Mouse (Mus musculus): ENCODE data around the gene Tmem91. TPM values are rescaled to one million over a fixed set of nuclear protein-coding genes. Genes with fewer than 3 reads are reported as not detected.

The Tmem91 gene
- polyA plus RNA-seq, 1 experiment from 2014 or later: 2.5 TPM

- Histone ChIP-seq H3K27me3 (ENCODE audit: control insufficient read depth, insufficient read depth, low read length) (peaks cover 20% of the 10 kb centered on the region), H3K9ac (ENCODE audit: low read depth, low read length) (peak overlapping the region; percentile 68), H3K4me3 (ENCODE audit: low read length) (peak overlapping the region; percentile 59), H3K27ac (ENCODE audit: low read depth, low read length) (peak overlapping the region; percentile 51; the same call in 1 of the 2 replicates), H3K4me1 (ENCODE audit: control insufficient read depth, insufficient read depth, low read length) (peaks cover 18% of the 10 kb centered on the region), H3K36me3 (ENCODE audit: control insufficient read depth, insufficient read depth, low read length) (no peaks in the 10 kb centered on the region), H3K9me3 (ENCODE audit: control insufficient read depth, low read length) (no peaks in the 10 kb centered on the region), H3K4me2 (replicated peaks; ENCODE audit: low read depth, low read length) (peak overlapping the region; percentile 94)
- peak; percentile 42 for ATAC-seq (ENCODE audit: low FRiP score, low TSS enrichment)
- under 1% methylated on average over 45 of the region's 52 CpGs for WGBS
Measured at GRCm38 (mm10) chr7:25688810-25689586, 14.0 kb upstream of the Tmem91 start.

DNA sequence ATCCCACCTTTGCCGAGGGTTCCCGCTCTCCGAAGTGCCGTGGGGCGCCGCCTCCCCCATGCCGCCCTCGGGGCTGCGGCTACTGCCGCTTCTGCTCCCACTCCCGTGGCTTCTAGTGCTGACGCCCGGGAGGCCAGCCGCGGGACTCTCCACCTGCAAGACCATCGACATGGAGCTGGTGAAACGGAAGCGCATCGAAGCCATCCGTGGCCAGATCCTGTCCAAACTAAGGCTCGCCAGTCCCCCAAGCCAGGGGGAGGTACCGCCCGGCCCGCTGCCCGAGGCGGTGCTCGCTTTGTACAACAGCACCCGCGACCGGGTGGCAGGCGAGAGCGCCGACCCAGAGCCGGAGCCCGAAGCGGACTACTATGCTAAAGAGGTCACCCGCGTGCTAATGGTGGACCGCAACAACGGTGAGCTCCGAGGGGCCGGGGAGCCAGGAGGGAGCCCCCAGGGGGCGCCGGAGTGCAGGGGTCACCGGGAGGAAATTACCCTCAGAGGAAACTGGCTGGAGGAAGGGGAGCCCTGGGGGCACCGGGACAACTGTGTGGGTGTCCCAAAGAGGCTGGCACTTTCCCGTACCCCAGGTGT is 12.9 kb upstream of the Tmem91 start:
- peak overlapping the region; percentile 68 for H3K9ac ChIP-seq (ENCODE audit: low read depth, low read length)
- H3K9me3 ChIP-seq (ENCODE audit: control insufficient read depth, low read length): no peaks in the 10 kb centered on the region
- under 1% methylated on average over 47 of the region's 47 CpGs for WGBS
- peaks cover 20% of the 10 kb centered on the region for H3K27me3 ChIP-seq (ENCODE audit: control insufficient read depth, insufficient read depth, low read length)
- peak overlapping the region; percentile 94 for H3K4me2 ChIP-seq (replicated peaks; ENCODE audit: low read depth, low read length)
- H3K4me3 ChIP-seq (ENCODE audit: low read length): peak overlapping the region; percentile 59
- no peak for ATAC-seq (ENCODE audit: low FRiP score, low TSS enrichment)
- peaks cover 23% of the 10 kb centered on the region for H3K4me1 ChIP-seq (ENCODE audit: control insufficient read depth, insufficient read depth, low read length)
- H3K36me3 ChIP-seq (ENCODE audit: control insufficient read depth, insufficient read depth, low read length): no peaks in the 10 kb centered on the region
- no peak overlapping the region; the same call in 1 of the 2 replicates for H3K27ac ChIP-seq (ENCODE audit: low read depth, low read length)

DNA sequence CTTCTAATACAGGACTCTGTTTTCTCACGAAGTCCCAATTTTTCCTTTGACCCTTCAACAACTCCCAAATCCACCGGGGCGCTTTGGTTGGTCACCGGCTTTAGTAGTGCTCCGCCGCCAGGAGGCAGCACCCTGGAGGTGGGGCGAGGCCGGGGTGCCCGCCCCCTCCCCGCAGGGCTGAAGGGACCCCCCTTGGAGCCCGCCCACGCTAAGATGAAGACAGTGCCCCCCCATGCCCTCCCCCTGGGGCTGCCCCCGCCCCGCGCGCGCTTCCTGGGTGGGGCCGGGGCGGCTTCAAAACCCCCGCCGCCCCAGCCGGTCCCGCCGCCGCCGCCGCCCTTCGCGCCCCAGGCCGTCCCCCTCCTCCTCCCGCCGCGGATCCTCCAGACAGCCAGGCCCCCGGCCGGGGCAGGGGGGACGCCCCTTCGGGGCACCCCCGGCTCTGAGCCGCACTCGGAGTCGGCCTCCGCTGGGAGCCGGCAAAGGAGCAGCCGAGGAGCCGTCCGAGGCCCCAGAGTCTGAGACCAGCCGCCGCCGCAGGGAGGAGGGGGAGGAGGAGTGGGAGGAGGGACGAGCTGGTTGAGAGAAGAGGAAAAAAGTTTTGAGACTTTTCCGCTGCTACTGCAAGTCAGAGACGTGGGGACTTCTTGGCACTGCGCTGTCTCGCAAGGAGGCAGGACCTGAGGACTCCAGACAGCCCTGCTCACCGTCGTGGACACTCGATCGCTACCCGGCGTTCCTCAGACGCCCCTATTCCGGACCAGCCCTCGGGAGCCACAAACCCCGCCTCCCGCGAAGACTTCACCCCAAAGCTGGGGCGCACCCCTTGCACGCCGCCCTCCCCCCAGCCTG is 11.9 kb upstream of the Tmem91 start, which contains the start of gene Tgfb1:
TSS of gene Tgfb1 (plus strand) at position 323 of the 852 bp plus-strand sequence.
- peak; percentile 68 for ATAC-seq (ENCODE audit: low FRiP score, low TSS enrichment)
- Histone ChIP-seq H3K9me3 (ENCODE audit: control insufficient read depth, low read length) (no peaks in the 10 kb centered on the region), H3K4me2 (replicated peaks; ENCODE audit: low read depth, low read length) (peak within 1 kb of the TSS; percentile 94), H3K27ac (ENCODE audit: low read depth, low read length) (peak within 1 kb of the TSS; percentile 65; the same call in 1 of the 2 replicates), H3K4me1 (ENCODE audit: control insufficient read depth, insufficient read depth, low read length) (peaks cover 23% of the 10 kb centered on the region), H3K4me3 (ENCODE audit: low read length) (peak within 1 kb of the TSS; percentile 59), H3K27me3 (ENCODE audit: control insufficient read depth, insufficient read depth, low read length) (peaks cover 20% of the 10 kb centered on the region), H3K9ac (ENCODE audit: low read depth, low read length) (peak within 1 kb of the TSS; percentile 68), H3K36me3 (ENCODE audit: control insufficient read depth, insufficient read depth, low read length) (no peaks in the 10 kb centered on the region)
- WGBS: under 1% methylated on average over 52 of the region's 69 CpGs

GRCm38 (mm10) chr7:25685926-25686470 is 11.0 kb upstream of the Tmem91 start:
- no peak for ATAC-seq (ENCODE audit: low FRiP score, low TSS enrichment)
- Histone ChIP-seq H3K36me3 (ENCODE audit: control insufficient read depth, insufficient read depth, low read length) (no peaks in the 10 kb centered on the region), H3K9me3 (ENCODE audit: control insufficient read depth, low read length) (no peaks in the 10 kb centered on the region), H3K9ac (ENCODE audit: low read depth, low read length) (no peak overlapping the region), H3K4me2 (replicated peaks; ENCODE audit: low read depth, low read length) (peak overlapping the region; percentile 94), H3K4me1 (ENCODE audit: control insufficient read depth, insufficient read depth, low read length) (peaks cover 23% of the 10 kb centered on the region), H3K4me3 (ENCODE audit: low read length) (peak overlapping the region; percentile 59; the same call in 1 of the 2 replicates), H3K27ac (ENCODE audit: low read depth, low read length) (no peak overlapping the region), H3K27me3 (ENCODE audit: control insufficient read depth, insufficient read depth, low read length) (peaks cover 20% of the 10 kb centered on the region)
- 67% methylated on average over 21 of the region's 21 CpGs for whole genome bisulfite sequencing

DNA sequence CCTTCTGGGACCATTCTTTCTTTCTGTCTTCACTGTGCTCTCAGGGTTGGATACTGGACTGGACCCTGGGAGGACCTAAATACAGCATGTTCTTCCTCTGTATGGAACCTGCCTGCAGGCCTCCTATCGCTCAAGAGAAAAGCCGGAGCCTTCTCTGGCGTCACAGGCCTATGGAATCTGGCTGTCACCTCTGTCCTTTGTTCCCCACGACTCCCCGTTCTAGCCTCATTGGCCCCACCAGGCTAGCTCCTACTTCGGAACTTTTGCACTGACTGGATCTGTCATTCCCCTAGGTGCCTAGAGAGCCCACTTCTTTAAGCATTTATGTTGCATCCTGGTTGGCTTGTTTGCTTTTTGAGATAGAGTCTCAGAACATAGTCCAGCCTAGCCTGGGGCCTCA is 9.7 kb upstream of the Tmem91 start:
- 84% methylated on average over 6 of the region's 6 CpGs for WGBS
- ATAC-seq (ENCODE audit: low FRiP score, low TSS enrichment): no peak
- Histone ChIP-seq H3K9me3 (ENCODE audit: control insufficient read depth, low read length) (no peaks in the 10 kb centered on the region), H3K27me3 (ENCODE audit: control insufficient read depth, insufficient read depth, low read length) (peaks cover 20% of the 10 kb centered on the region), H3K27ac (ENCODE audit: low read depth, low read length) (no peak overlapping the region), H3K4me3 (ENCODE audit: low read length) (no peak overlapping the region), H3K36me3 (ENCODE audit: control insufficient read depth, insufficient read depth, low read length) (no peaks in the 10 kb centered on the region), H3K4me2 (replicated peaks; ENCODE audit: low read depth, low read length) (no peak overlapping the region), H3K9ac (ENCODE audit: low read depth, low read length) (no peak overlapping the region), H3K4me1 (ENCODE audit: control insufficient read depth, insufficient read depth, low read length) (peaks cover 28% of the 10 kb centered on the region)

- Histone ChIP-seq H3K27me3 (ENCODE audit: control insufficient read depth, insufficient read depth, low read length) (peaks cover 19% of the 10 kb centered on the region), H3K9ac (ENCODE audit: low read depth, low read length) (no peak overlapping the region), H3K27ac (ENCODE audit: low read depth, low read length) (peak overlapping the region; percentile 30; the same call in 1 of the 2 replicates), H3K4me1 (ENCODE audit: control insufficient read depth, insufficient read depth, low read length) (peaks cover 25% of the 10 kb centered on the region), H3K4me3 (ENCODE audit: low read length) (no peak overlapping the region), H3K9me3 (ENCODE audit: control insufficient read depth, low read length) (no peaks in the 10 kb centered on the region), H3K4me2 (replicated peaks; ENCODE audit: low read depth, low read length) (no peak overlapping the region), H3K36me3 (ENCODE audit: control insufficient read depth, insufficient read depth, low read length) (no peaks in the 10 kb centered on the region)
- 56% methylated on average over 7 of the region's 7 CpGs for WGBS
- ATAC-seq (ENCODE audit: low FRiP score, low TSS enrichment): no peak
Measured at GRCm38 (mm10) chr7:25683474-25684180, 8.7 kb upstream of the Tmem91 start.

GRCm38 (mm10) chr7:25681341-25682231 is 6.6 kb upstream of the Tmem91 start:
- H3K9me3 ChIP-seq (ENCODE audit: control insufficient read depth, low read length): no peaks in the 10 kb centered on the region
- H3K4me2 ChIP-seq (replicated peaks; ENCODE audit: low read depth, low read length): peak overlapping the region; percentile 54
- H3K27ac ChIP-seq (ENCODE audit: low read depth, low read length): no peak overlapping the region
- 0 out of 2 replicates have a peak, but pooled peaks cover 6% of the 10 kb centered on the region for H3K27me3 ChIP-seq (ENCODE audit: control insufficient read depth, insufficient read depth, low read length)
- H3K4me3 ChIP-seq (ENCODE audit: low read length): peak overlapping the region; percentile 61; the same call in 1 of the 2 replicates
- no peaks in the 10 kb centered on the region for H3K36me3 ChIP-seq (ENCODE audit: control insufficient read depth, insufficient read depth, low read length)
- peaks cover 13% of the 10 kb centered on the region; the same call in 1 of the 2 replicates for H3K4me1 ChIP-seq (ENCODE audit: control insufficient read depth, insufficient read depth, low read length)
- 64% methylated on average over 15 of the region's 15 CpGs for WGBS
- no peak for ATAC-seq (ENCODE audit: low FRiP score, low TSS enrichment)
- no peak overlapping the region for H3K9ac ChIP-seq (ENCODE audit: low read depth, low read length)
